Mouse (Mus musculus) thymus, postnatal 0 days (tissue): ENCODE results near the gene Plod1. TPM values are rescaled to one million over a fixed set of nuclear protein-coding genes. Genes with fewer than 3 reads are reported as not detected.

Experiments used
- polyA plus RNA-seq: library from polyadenylated mRNA; unstranded; fragments of >200 nt; fragmentation: Nextera tagmentation; extraction: Ambion mirVana; gene quantifications from 2 replicates; pipeline ENCODE4 v1.2.1, GENCODE M21; 2015

Gene Plod1
- polyA plus RNA-seq, 1 experiment from 2014 or later, result 11.4 TPM

Other genes starting within 250 kb of the Plod1 start
- not detected in 2 replicates for gene Zfp534, start 234.2 kb downstream of the Plod1 start, polyA plus RNA-seq
- 16.4 TPM in 2 replicates for gene Zfp984, start 127.0 kb downstream of the Plod1 start, polyA plus RNA-seq
- 4.5 and 5.6 TPM in 2 replicates for gene Zfp933, start 88.4 kb downstream of the Plod1 start, polyA plus RNA-seq
- gene Miip, start 68.0 kb downstream of the Plod1 start, polyA plus RNA-seq, result 73.5 and 88.4 TPM in 2 replicates
- gene Fv1, start 67.8 kb downstream of the Plod1 start, polyA plus RNA-seq, result 4.7 and 4.9 TPM in 2 replicates
- gene Mfn2, start 32.1 kb downstream of the Plod1 start, polyA plus RNA-seq, result 18.2 and 18.8 TPM in 2 replicates
- gene 2510039O18Rik, start 4.1 kb upstream of the Plod1 start, polyA plus RNA-seq, result 21.8 and 28.9 TPM in 2 replicates
- gene Nppb, start 49.0 kb upstream of the Plod1 start, polyA plus RNA-seq, result 0.42 and 0.62 TPM in 2 replicates
- 0.76 and 0.88 TPM in 2 replicates for gene Nppa, start 64.0 kb upstream of the Plod1 start, polyA plus RNA-seq
- gene Clcn6, start 102.1 kb upstream of the Plod1 start, polyA plus RNA-seq, result 4.1 and 4.2 TPM in 2 replicates
- gene Mthfr, start 102.3 kb upstream of the Plod1 start, polyA plus RNA-seq, result 8.3 and 9.0 TPM in 2 replicates
- gene Agtrap, start 151.3 kb upstream of the Plod1 start, polyA plus RNA-seq, result 43.3 and 45.2 TPM in 2 replicates
- gene Mad2l2, start 193.6 kb upstream of the Plod1 start, polyA plus RNA-seq, result 42.1 and 46.1 TPM in 2 replicates
- gene Draxin, start 193.9 kb upstream of the Plod1 start, polyA plus RNA-seq, result not detected in 2 replicates
- 36.2 and 37.7 TPM in 2 replicates for gene Fbxo6, start 215.4 kb upstream of the Plod1 start, polyA plus RNA-seq
- 10.2 and 10.9 TPM in 2 replicates for gene Fbxo44, start 223.7 kb upstream of the Plod1 start, polyA plus RNA-seq
- 0.71 and 1.1 TPM in 2 replicates for gene Fbxo2, start 223.9 kb upstream of the Plod1 start, polyA plus RNA-seq